Mouse (Mus musculus): ENCODE measurements around the gene Dapk1. TPM values are rescaled to one million over a fixed set of nuclear protein-coding genes. Genes with fewer than 3 reads are reported as not detected.

Gene Dapk1
- polyA plus RNA-seq, 1 experiment from 2014 or later: 40.8 TPM

GRCm38 (mm10) chr13:60627843-60628656 lies 26.3 kb downstream of the Dapk1 start:
- peak; percentile 23 for ATAC-seq (ENCODE audit: low read depth)
- H3K36me3 ChIP-seq (ENCODE audit: control insufficient read depth, insufficient read depth, low read length): no peaks in the 10 kb centered on the region

DNA sequence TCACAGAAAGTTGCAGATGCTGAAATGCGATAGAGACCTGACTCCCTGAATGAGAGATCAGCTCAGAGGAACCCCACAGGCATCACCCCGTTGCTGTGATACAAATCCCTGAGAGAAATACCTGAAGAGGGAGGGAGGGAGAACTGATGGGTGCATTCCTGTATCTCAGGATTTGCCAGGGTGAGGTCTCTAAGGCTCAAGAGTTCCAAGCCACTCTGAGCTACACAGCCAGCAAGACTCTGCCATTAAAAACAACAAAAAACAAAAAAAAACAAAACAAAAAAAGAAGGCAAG lies 26.9 kb downstream of the Dapk1 start:
- H3K4me3 ChIP-seq (ENCODE audit: low read length): no peak overlapping the region
- H3K36me3 ChIP-seq (ENCODE audit: control insufficient read depth, insufficient read depth, low read length): no peaks in the 10 kb centered on the region
- no peak overlapping the region for H3K27ac ChIP-seq (ENCODE audit: low read length)
- WGBS: 35% methylated on average over 2 of the region's 2 CpGs
- no peaks in the 10 kb centered on the region for H3K27me3 ChIP-seq (ENCODE audit: control insufficient read depth, insufficient read depth, low read depth, low read length)
- ATAC-seq (ENCODE audit: low read depth): no peak
- no peaks in the 10 kb centered on the region; the same call in 1 of the 2 replicates for H3K4me1 ChIP-seq (replicated peaks; ENCODE audit: control insufficient read depth, insufficient read depth, low read length)
- no peak overlapping the region for H3K9ac ChIP-seq (ENCODE audit: low read length)
- no peaks in the 10 kb centered on the region for H3K9me3 ChIP-seq (ENCODE audit: control insufficient read depth, low read length)
- no peak overlapping the region for H3K4me2 ChIP-seq (ENCODE audit: low read depth, low read length)

More at GRCm38 (mm10) chr13:60627843-60628656, 26.3 kb downstream of the Dapk1 start:
- Histone ChIP-seq H3K9ac (ENCODE audit: low read length) (no peak overlapping the region), H3K4me2 (ENCODE audit: low read depth, low read length) (no peak overlapping the region), H3K4me3 (ENCODE audit: low read length) (no peak overlapping the region), H3K9me3 (ENCODE audit: control insufficient read depth, low read length) (no peaks in the 10 kb centered on the region), H3K4me1 (replicated peaks; ENCODE audit: control insufficient read depth, insufficient read depth, low read length) (no peaks in the 10 kb centered on the region), H3K27ac (ENCODE audit: low read length) (no peak overlapping the region), H3K27me3 (ENCODE audit: control insufficient read depth, insufficient read depth, low read depth, low read length) (no peaks in the 10 kb centered on the region)
- 52% methylated on average over 15 of the region's 15 CpGs for WGBS

- no peak for ATAC-seq (ENCODE audit: low read depth)
- 93% methylated on average over 9 of the region's 9 CpGs for WGBS
These were observed 27.7 kb downstream of the Dapk1 start for GRCm38 (mm10) chr13:60629419-60629818.

DNA sequence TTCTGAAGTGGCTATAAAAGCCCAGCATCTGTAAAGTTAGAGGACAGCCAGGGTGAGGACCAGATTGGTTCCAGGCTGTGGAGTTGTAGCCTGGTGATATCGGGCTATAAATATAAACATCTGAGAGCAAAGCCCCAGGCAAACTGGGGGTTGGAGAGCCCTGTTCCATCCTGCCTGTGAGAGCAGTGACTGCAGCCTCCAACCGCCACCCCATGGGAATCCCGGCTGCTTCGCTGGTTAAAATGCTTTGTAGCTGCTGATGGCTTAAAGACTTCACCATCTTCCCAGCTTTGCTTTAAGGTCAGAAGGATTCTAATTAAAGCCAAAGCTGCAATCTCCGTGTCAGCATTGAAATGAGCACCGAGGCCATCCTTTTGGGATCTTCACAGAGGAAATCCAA lies 32.2 kb downstream of the Dapk1 start:
- Histone ChIP-seq H3K4me3 (ENCODE audit: low read length) (no peak overlapping the region), H3K4me2 (ENCODE audit: low read depth, low read length) (no peak overlapping the region), H3K36me3 (ENCODE audit: control insufficient read depth, insufficient read depth, low read length) (no peaks in the 10 kb centered on the region), H3K9ac (ENCODE audit: low read length) (no peak overlapping the region), H3K27me3 (ENCODE audit: control insufficient read depth, insufficient read depth, low read depth, low read length) (no peaks in the 10 kb centered on the region), H3K27ac (ENCODE audit: low read length) (no peak overlapping the region), H3K9me3 (ENCODE audit: control insufficient read depth, low read length) (no peaks in the 10 kb centered on the region), H3K4me1 (replicated peaks; ENCODE audit: control insufficient read depth, insufficient read depth, low read length) (peaks cover 3% of the 10 kb centered on the region)
- WGBS: 56% methylated on average over 6 of the region's 6 CpGs
- ATAC-seq (ENCODE audit: low read depth): no peak

More at GRCm38 (mm10) chr13:60629419-60629818, 27.7 kb downstream of the Dapk1 start:
- Histone ChIP-seq H3K4me3 (ENCODE audit: low read length) (no peak overlapping the region), H3K27ac (ENCODE audit: low read length) (no peak overlapping the region), H3K4me1 (replicated peaks; ENCODE audit: control insufficient read depth, insufficient read depth, low read length) (no peaks in the 10 kb centered on the region; the same call in 1 of the 2 replicates), H3K27me3 (ENCODE audit: control insufficient read depth, insufficient read depth, low read depth, low read length) (no peaks in the 10 kb centered on the region), H3K36me3 (ENCODE audit: control insufficient read depth, insufficient read depth, low read length) (no peaks in the 10 kb centered on the region), H3K9ac (ENCODE audit: low read length) (no peak overlapping the region), H3K9me3 (ENCODE audit: control insufficient read depth, low read length) (no peaks in the 10 kb centered on the region), H3K4me2 (ENCODE audit: low read depth, low read length) (no peak overlapping the region)

DNA sequence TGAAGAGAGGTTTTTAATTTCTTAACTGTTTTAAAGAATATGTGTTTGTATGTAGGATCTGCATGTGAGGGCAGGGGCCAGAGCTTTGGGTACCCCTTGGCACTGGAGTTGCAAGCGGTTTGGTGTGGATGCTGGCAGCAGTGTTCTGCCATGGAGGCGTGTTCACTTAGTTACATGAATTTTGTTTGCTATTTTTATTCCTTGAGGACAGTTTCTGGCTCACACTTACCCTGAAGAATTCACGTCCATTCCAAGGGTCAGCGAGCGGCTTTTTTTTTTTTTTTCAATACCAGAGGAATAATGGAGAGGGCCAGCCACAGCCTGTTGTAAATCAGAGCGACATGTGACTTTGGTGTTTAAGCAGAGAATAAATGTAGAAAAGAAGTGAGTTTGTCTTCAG lies 33.9 kb downstream of the Dapk1 start:
- WGBS: 44% methylated on average over 6 of the region's 6 CpGs
- Histone ChIP-seq H3K27me3 (ENCODE audit: control insufficient read depth, insufficient read depth, low read depth, low read length) (no peaks in the 10 kb centered on the region), H3K9ac (ENCODE audit: low read length) (no peak overlapping the region), H3K9me3 (ENCODE audit: control insufficient read depth, low read length) (no peaks in the 10 kb centered on the region), H3K4me3 (ENCODE audit: low read length) (no peak overlapping the region), H3K36me3 (ENCODE audit: control insufficient read depth, insufficient read depth, low read length) (no peaks in the 10 kb centered on the region), H3K27ac (ENCODE audit: low read length) (peak overlapping the region; percentile 42; the same call in 1 of the 2 replicates), H3K4me2 (ENCODE audit: low read depth, low read length) (no peak overlapping the region), H3K4me1 (replicated peaks; ENCODE audit: control insufficient read depth, insufficient read depth, low read length) (peaks cover 3% of the 10 kb centered on the region)
- ATAC-seq (ENCODE audit: low read depth): peak; percentile 85

GRCm38 (mm10) chr13:60639482-60640055 lies 37.8 kb downstream of the Dapk1 start:
- no peak overlapping the region for H3K4me3 ChIP-seq (ENCODE audit: low read length)
- no peak overlapping the region for H3K4me2 ChIP-seq (ENCODE audit: low read depth, low read length)
- peaks cover 6% of the 10 kb centered on the region; the same call in 1 of the 2 replicates for H3K4me1 ChIP-seq (replicated peaks; ENCODE audit: control insufficient read depth, insufficient read depth, low read length)
- H3K36me3 ChIP-seq (ENCODE audit: control insufficient read depth, insufficient read depth, low read length): no peaks in the 10 kb centered on the region
- H3K27ac ChIP-seq (ENCODE audit: low read length): no peak overlapping the region
- no peaks in the 10 kb centered on the region for H3K9me3 ChIP-seq (ENCODE audit: control insufficient read depth, low read length)
- no peak overlapping the region for H3K9ac ChIP-seq (ENCODE audit: low read length)
- no peak for ATAC-seq (ENCODE audit: low read depth)
- H3K27me3 ChIP-seq (ENCODE audit: control insufficient read depth, insufficient read depth, low read depth, low read length): no peaks in the 10 kb centered on the region
- WGBS: 66% methylated on average over 11 of the region's 11 CpGs

- Histone ChIP-seq H3K4me3 (ENCODE audit: low read length) (no peak overlapping the region), H3K4me1 (replicated peaks; ENCODE audit: control insufficient read depth, insufficient read depth, low read length) (peaks cover 6% of the 10 kb centered on the region; the same call in 1 of the 2 replicates), H3K27ac (ENCODE audit: low read length) (no peak overlapping the region), H3K27me3 (ENCODE audit: control insufficient read depth, insufficient read depth, low read depth, low read length) (no peaks in the 10 kb centered on the region), H3K4me2 (ENCODE audit: low read depth, low read length) (no peak overlapping the region), H3K9ac (ENCODE audit: low read length) (no peak overlapping the region), H3K9me3 (ENCODE audit: control insufficient read depth, low read length) (no peaks in the 10 kb centered on the region), H3K36me3 (ENCODE audit: control insufficient read depth, insufficient read depth, low read length) (no peaks in the 10 kb centered on the region)
- WGBS: 84% methylated on average over 7 of the region's 7 CpGs
- ATAC-seq (ENCODE audit: low read depth): no peak
These were observed 38.7 kb downstream of the Dapk1 start for GRCm38 (mm10) chr13:60640420-60640819.

- Histone ChIP-seq H3K27me3 (ENCODE audit: control insufficient read depth, insufficient read depth, low read depth, low read length) (no peaks in the 10 kb centered on the region), H3K4me2 (ENCODE audit: low read depth, low read length) (no peak overlapping the region), H3K36me3 (ENCODE audit: control insufficient read depth, insufficient read depth, low read length) (no peaks in the 10 kb centered on the region), H3K9ac (ENCODE audit: low read length) (no peak overlapping the region), H3K9me3 (ENCODE audit: control insufficient read depth, low read length) (no peaks in the 10 kb centered on the region), H3K27ac (ENCODE audit: low read length) (no peak overlapping the region), H3K4me3 (ENCODE audit: low read length) (no peak overlapping the region), H3K4me1 (replicated peaks; ENCODE audit: control insufficient read depth, insufficient read depth, low read length) (peaks cover 7% of the 10 kb centered on the region; the same call in 1 of the 2 replicates)
- ATAC-seq (ENCODE audit: low read depth): 0 out of 2 replicates have a peak, but pooled peaks have one; percentile 16
- WGBS: 51% methylated on average over 5 of the region's 5 CpGs
These were observed 42.7 kb downstream of the Dapk1 start for GRCm38 (mm10) chr13:60644457-60644889.

DNA sequence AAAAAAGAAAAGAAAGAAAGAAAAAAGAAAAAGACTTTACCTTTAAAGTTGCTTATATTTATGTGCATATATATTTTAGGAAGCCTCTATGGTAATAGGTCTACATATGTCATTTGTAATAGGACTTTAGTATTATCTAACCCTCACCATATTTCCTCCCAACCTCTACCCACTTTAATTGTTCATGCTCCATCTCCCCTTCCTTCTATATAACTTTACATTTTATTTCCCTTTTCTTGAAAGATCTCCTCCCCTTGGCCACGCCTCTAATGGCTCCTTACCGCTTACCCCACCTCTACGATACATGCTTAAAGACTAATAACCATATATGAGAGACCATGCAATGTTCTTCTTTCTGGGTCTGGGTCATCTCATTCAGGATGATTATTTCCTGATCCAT lies 45.0 kb downstream of the Dapk1 start:
- WGBS: 87% methylated on average over 3 of the region's 3 CpGs
- H3K27ac ChIP-seq (ENCODE audit: low read length): no peak overlapping the region
- ATAC-seq (ENCODE audit: low read depth): no peak
- H3K27me3 ChIP-seq (ENCODE audit: control insufficient read depth, insufficient read depth, low read depth, low read length): no peaks in the 10 kb centered on the region
- H3K9me3 ChIP-seq (ENCODE audit: control insufficient read depth, low read length): no peaks in the 10 kb centered on the region
- H3K9ac ChIP-seq (ENCODE audit: low read length): no peak overlapping the region
- H3K4me1 ChIP-seq (replicated peaks; ENCODE audit: control insufficient read depth, insufficient read depth, low read length): peaks cover 7% of the 10 kb centered on the region; the same call in 1 of the 2 replicates
- no peak overlapping the region for H3K4me2 ChIP-seq (ENCODE audit: low read depth, low read length)
- no peak overlapping the region for H3K4me3 ChIP-seq (ENCODE audit: low read length)
- H3K36me3 ChIP-seq (ENCODE audit: control insufficient read depth, insufficient read depth, low read length): no peaks in the 10 kb centered on the region

Data from lung, embryonic 16.5 days (tissue).